Mouse (Mus musculus): Measurements from ENCODE around the gene Wdr91. TPM values are rescaled to one million over a fixed set of nuclear protein-coding genes. Genes with fewer than 3 reads are reported as not detected.

The Wdr91 gene
- polyA plus RNA-seq (2015; fragmentation: Nextera tagmentation; extraction: Ambion mirVana) = 17.2 and 17.6 TPM in 2 replicates

GRCm38 (mm10) chr6:34910371-34911219, at the start of gene Wdr91:
Gene Wdr91, minus strand, starts transcription at chr6:34910876.

DNA sequence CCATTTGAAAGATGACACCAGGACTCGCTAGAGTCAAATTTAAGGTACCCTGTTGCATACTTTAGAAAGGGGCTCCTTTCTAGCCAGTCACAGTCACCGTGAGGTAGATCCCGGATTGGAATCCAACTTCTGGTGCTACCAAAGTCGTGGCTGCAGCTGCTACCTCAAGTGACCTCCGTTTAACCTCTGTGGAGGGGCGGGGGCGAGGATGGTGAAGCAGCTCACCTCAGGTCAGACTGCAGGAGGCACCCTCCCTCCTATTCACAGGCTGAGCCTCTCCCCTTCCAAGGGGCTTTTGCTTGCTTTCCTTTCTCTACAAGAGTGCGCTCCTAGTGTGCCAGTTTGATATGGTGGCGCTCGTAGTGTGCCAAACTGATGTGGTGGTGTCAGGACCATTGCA, 9.3 kb upstream of the Wdr91 start, which contains the start of gene Stra8:
Stra8 (plus strand) TSS at position 208 of the 400 bp plus-strand sequence.

DNA sequence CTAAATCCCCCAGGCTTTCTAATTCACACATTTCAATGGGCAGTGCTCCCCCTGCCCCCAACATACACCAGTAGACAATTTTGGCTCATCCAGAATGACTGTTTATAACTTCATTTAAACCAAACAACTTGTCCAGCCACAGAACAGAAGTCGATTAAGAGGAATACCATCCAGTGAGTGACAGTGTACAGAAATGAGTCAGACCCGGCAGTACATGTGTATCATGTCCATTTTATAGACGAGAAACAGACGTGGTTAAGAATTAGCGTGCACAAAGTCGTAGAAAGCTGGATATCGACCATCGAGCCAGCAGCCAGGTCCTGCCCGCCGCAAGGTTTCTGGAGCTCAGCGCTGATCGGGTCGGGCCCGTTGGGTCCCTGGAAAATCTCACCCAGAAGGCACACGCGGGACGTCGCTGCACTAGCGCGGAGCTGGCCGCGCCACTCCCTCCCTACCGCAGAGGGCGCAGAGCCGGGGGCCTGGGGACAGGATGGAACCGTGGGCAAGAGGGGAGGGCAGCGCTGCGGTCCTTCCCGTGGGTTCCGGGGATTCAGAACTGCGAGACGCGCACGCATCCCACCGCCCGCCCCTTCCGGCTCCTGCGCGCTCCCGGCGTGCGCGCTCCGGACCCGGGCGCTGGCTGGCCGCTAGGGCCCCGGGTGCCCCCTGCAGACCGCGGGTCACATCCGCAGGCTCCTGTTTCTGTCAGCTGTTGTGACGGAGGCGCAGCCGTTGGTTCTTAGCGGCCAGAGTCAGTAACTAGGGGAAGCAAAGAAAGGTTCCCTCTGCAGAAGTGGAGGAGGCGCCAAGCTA, 33.0 kb downstream of the Wdr91 start, which contains the start of gene Cyren:
Cyren (minus strand) TSS at position 552 of the 813 bp plus-strand sequence.

GRCm38 (mm10) chr6:34862791-34863403, 47.8 kb downstream of the Wdr91 start, which contains the start of gene Tmem140:
Gene Tmem140, plus strand, starts transcription at chr6:34863146.

Other genes starting within 250 kb of the Wdr91 start
- gene Agbl3, start 130.4 kb downstream of the Wdr91 start, polyA plus RNA-seq (2015; fragmentation: Nextera tagmentation; extraction: Ambion mirVana) = 19.4 and 24.4 TPM in 2 replicates
- gene Tmem140, start 47.7 kb downstream of the Wdr91 start, polyA plus RNA-seq (2015; fragmentation: Nextera tagmentation; extraction: Ambion mirVana) = 1.5 and 1.6 TPM in 2 replicates
- 5.3 and 6.6 TPM in 2 replicates for gene Cyren, start 32.8 kb downstream of the Wdr91 start, polyA plus RNA-seq (2015; fragmentation: Nextera tagmentation; extraction: Ambion mirVana)
- not detected in 2 replicates for gene Stra8, start 9.3 kb upstream of the Wdr91 start, polyA plus RNA-seq (2015; fragmentation: Nextera tagmentation; extraction: Ambion mirVana)
- gene Slc23a4, start 77.5 kb upstream of the Wdr91 start, polyA plus RNA-seq (2015; fragmentation: Nextera tagmentation; extraction: Ambion mirVana) = 0.97 and 1.0 TPM in 2 replicates
- 27.0 and 33.7 TPM in 2 replicates for gene Cnot4, start 222.8 kb upstream of the Wdr91 start, polyA plus RNA-seq (2015; fragmentation: Nextera tagmentation; extraction: Ambion mirVana)